Mouse (Mus musculus): ENCODE results near the gene Acaca.

DNA sequence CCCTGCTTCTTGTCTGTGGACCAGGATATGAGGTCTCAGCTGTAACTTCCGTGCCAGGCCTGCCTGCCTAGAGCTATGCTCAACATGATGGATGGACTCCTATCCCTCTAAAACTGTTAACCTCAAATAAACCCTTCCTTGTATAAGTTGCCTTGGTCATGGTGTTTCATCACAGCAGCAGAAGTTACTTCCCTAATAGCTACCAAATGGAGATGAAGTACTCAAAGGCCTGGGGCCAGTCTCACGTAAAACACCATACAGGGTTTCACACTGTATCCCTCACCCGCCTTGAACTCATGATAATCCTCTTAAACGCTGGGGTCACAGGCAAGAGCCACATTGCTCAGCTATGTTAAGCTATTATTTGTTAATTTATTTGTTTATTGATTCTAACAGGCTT, 12.0 kb upstream of the Acaca start:
- no peak for TF ChIP-seq GATA1 (IDR thresholded peaks at IDR 0.05; ENCODE audit: borderline replicate concordance, low read length)
- TF ChIP-seq FLI1 (IDR thresholded peaks at IDR 0.05; ENCODE audit: low read length), result no peak
